Mouse (Mus musculus) lung, adult 2 months (tissue): ENCODE results near the gene Cpne9.
A peak's percentile ranks its signal among the peaks of the same experiment; 100 is the strongest.

ENCODE experiments used
- CTCF ChIP-seq: fragments of 200-500 bp; IDR thresholded peaks from 2 replicates; pipeline ENCODE4 v1.5.1; 2011; ENCODE audit warnings: mild to moderate bottlenecking, low read length, control low read depth; ENCODE audit not compliant: insufficient read depth
- POLR2A ChIP-seq: fragments of 200-500 bp; IDR thresholded peaks from 2 replicates; pipeline ENCODE4 v1.6.1; 2011; ENCODE audit warnings: low read depth, mild to moderate bottlenecking, control low read depth, low read length, borderline replicate concordance; ENCODE audit errors: extremely low read depth

- TF ChIP-seq CTCF (no peak), POLR2A (peak; percentile 71; the same call in 1 of the 2 replicates)
Measured at GRCm38 (mm10) chr6:113306986-113307349, 24.9 kb downstream of the Cpne9 start, which contains the start of gene Brpf1.
